Mouse (Mus musculus): ENCODE data around the gene Specc1. TPM values are rescaled to one million over a fixed set of nuclear protein-coding genes. Genes with fewer than 3 reads are reported as not detected.
A peak's percentile ranks its signal among the peaks of the same experiment; 100 is the strongest.

Gene Specc1
- polyA plus RNA-seq, 1 experiment = 16.9 TPM

GRCm38 (mm10) chr11:62263599-62263998 lies 307.0 kb downstream of the Specc1 start:
- peak; percentile 58 for DNase-seq (ENCODE audit: low read depth)
- TF ChIP-seq CTCF (IDR thresholded peaks at IDR 0.05; ENCODE audit: borderline replicate concordance, extremely low read depth, insufficient read depth, insufficient read length) (no peak), POLR2A (IDR thresholded peaks at IDR 0.05; ENCODE audit: borderline replicate concordance, extremely low read depth, insufficient read depth, insufficient read length, poor library complexity, severe bottlenecking) (no peak)

GRCm38 (mm10) chr11:62264018-62264417 lies 307.5 kb downstream of the Specc1 start:
- TF ChIP-seq POLR2A (IDR thresholded peaks at IDR 0.05; ENCODE audit: borderline replicate concordance, extremely low read depth, insufficient read depth, insufficient read length, poor library complexity, severe bottlenecking) (no peak), CTCF (IDR thresholded peaks at IDR 0.05; ENCODE audit: borderline replicate concordance, extremely low read depth, insufficient read depth, insufficient read length) (no peak)
- DNase-seq (ENCODE audit: low read depth) = no peak

- peak; percentile 40 for DNase-seq (ENCODE audit: low read depth)
- TF ChIP-seq CTCF (IDR thresholded peaks at IDR 0.05; ENCODE audit: borderline replicate concordance, extremely low read depth, insufficient read depth, insufficient read length) (no peak), POLR2A (IDR thresholded peaks at IDR 0.05; ENCODE audit: borderline replicate concordance, extremely low read depth, insufficient read depth, insufficient read length, poor library complexity, severe bottlenecking) (no peak)
Observed at GRCm38 (mm10) chr11:62265642-62266041, 309.1 kb downstream of the Specc1 start.

GRCm38 (mm10) chr11:62266466-62267214 lies 310.1 kb downstream of the Specc1 start:
- no peak for TF ChIP-seq POLR2A (IDR thresholded peaks at IDR 0.05; ENCODE audit: borderline replicate concordance, extremely low read depth, insufficient read depth, insufficient read length, poor library complexity, severe bottlenecking)
- TF ChIP-seq CTCF (IDR thresholded peaks at IDR 0.05; ENCODE audit: borderline replicate concordance, extremely low read depth, insufficient read depth, insufficient read length) = no peak
- peak; percentile 44 for DNase-seq (ENCODE audit: low read depth)

GRCm38 (mm10) chr11:62268381-62268780 lies 311.8 kb downstream of the Specc1 start:
- no peak for TF ChIP-seq POLR2A (IDR thresholded peaks at IDR 0.05; ENCODE audit: borderline replicate concordance, extremely low read depth, insufficient read depth, insufficient read length, poor library complexity, severe bottlenecking)
- no peak for TF ChIP-seq CTCF (IDR thresholded peaks at IDR 0.05; ENCODE audit: borderline replicate concordance, extremely low read depth, insufficient read depth, insufficient read length)
- no peak for DNase-seq (ENCODE audit: low read depth)

- no peak for DNase-seq (ENCODE audit: low read depth)
- TF ChIP-seq CTCF (IDR thresholded peaks at IDR 0.05; ENCODE audit: borderline replicate concordance, extremely low read depth, insufficient read depth, insufficient read length) (no peak), POLR2A (IDR thresholded peaks at IDR 0.05; ENCODE audit: borderline replicate concordance, extremely low read depth, insufficient read depth, insufficient read length, poor library complexity, severe bottlenecking) (no peak)
Observed at GRCm38 (mm10) chr11:62269097-62269496, 312.5 kb downstream of the Specc1 start.

GRCm38 (mm10) chr11:62270851-62271250 lies 314.3 kb downstream of the Specc1 start:
- TF ChIP-seq CTCF (IDR thresholded peaks at IDR 0.05; ENCODE audit: borderline replicate concordance, extremely low read depth, insufficient read depth, insufficient read length) (no peak), POLR2A (IDR thresholded peaks at IDR 0.05; ENCODE audit: borderline replicate concordance, extremely low read depth, insufficient read depth, insufficient read length, poor library complexity, severe bottlenecking) (no peak)
- no peak for DNase-seq (ENCODE audit: low read depth)

Other genes with a start within 250 kb of the Specc1 start
- 0.04 and 0.11 TPM in 2 replicates for gene Slc5a10, start 235.9 kb upstream of the Specc1 start, polyA plus RNA-seq (2012; rRNA removed)
- gene Prpsap2, start 194.7 kb upstream of the Specc1 start, polyA plus RNA-seq (2012; rRNA removed) = 54.3 and 68.5 TPM in 2 replicates
- gene Ulk2, start 101.7 kb upstream of the Specc1 start, polyA plus RNA-seq (2012; rRNA removed) = 82.7 and 97.5 TPM in 2 replicates
- 15.8 and 17.1 TPM in 2 replicates for gene Akap10, start 26.5 kb upstream of the Specc1 start, polyA plus RNA-seq (2012; rRNA removed)